Mouse (Mus musculus) ovary, postnatal 14 days (tissue): ENCODE results near the gene Mup18.
"Not testable (repeated sequence)": the region's sequence is repeated elsewhere in the genome, so short reads cannot be mapped to it uniquely, and the experiment has no call there.

ENCODE experiments used
- DNase-seq: peaks from one replicate; pipeline ENCODE4 v3.0.0; 2022; ENCODE audit warnings: low spot score

The Mup18 gene

GRCm38 (mm10) chr4:61674036-61674435, at the start of gene Mup18:
Mup18 (minus strand) TSS chr4:61674136.
- not testable (repeated sequence) for DNase-seq

- DNase-seq: not testable (repeated sequence)
These were observed 40.4 kb upstream of the Mup18 start for GRCm38 (mm10) chr4:61714296-61714695.
